Mouse (Mus musculus) stomach, postnatal 0 days (tissue): ENCODE measurements around the gene Sema7a. TPM values are rescaled to one million over a fixed set of nuclear protein-coding genes. Genes with fewer than 3 reads are reported as not detected.

ENCODE experiments used
- ATAC-seq: fragments of 200-750 bp; cut with Nextera tagmentation; 2 replicates; pipeline ENCODE4 v1.8.0; 2017; ENCODE audit not compliant: low FRiP score, low TSS enrichment
- DNase-seq: peaks from one replicate; pipeline ENCODE4 v3.0.0-alpha.2; 2016; ENCODE audit warnings: low spot score
- H3K27ac ChIP-seq: fragments of 300-500 bp; sonication (generic); replicated peaks from 2 replicates; pipeline ENCODE4 v1.5.1; 2014; ENCODE audit warnings: mild to moderate bottlenecking, control low read depth
- H3K27me3 ChIP-seq: fragments of 300-500 bp; sonication (generic); 2 replicates; pipeline ENCODE4 v1.6.1; 2014; ENCODE audit warnings: low read length; ENCODE audit not compliant: control insufficient read depth, insufficient read depth
- H3K36me3 ChIP-seq: fragments of 300-500 bp; sonication (generic); 2 replicates; pipeline ENCODE4 v1.6.1; 2014; ENCODE audit warnings: low read length, mixed read lengths; ENCODE audit not compliant: control insufficient read depth, insufficient read depth
- H3K4me1 ChIP-seq: fragments of 300-500 bp; sonication (generic); replicated peaks from 2 replicates; pipeline ENCODE4 v1.6.1; 2014; ENCODE audit warnings: antibody characterized with exemption; ENCODE audit not compliant: control insufficient read depth, insufficient read depth
- H3K4me2 ChIP-seq: fragments of 300-500 bp; sonication (generic); replicated peaks from 2 replicates; pipeline ENCODE4 v1.6.1; 2014; ENCODE audit warnings: low read depth, mild to moderate bottlenecking, control low read depth, moderate library complexity
- H3K4me3 ChIP-seq: fragments of 300-500 bp; sonication (generic); 2 replicates; pipeline ENCODE4 v1.5.1; 2014; ENCODE audit warnings: low read depth, low read length, control low read depth
- H3K9ac ChIP-seq: fragments of 300-500 bp; sonication (generic); 2 replicates; pipeline ENCODE4 v1.6.1; 2014; ENCODE audit warnings: mild to moderate bottlenecking, low read length, control low read depth, mixed read lengths
- H3K9me3 ChIP-seq: fragments of 300-500 bp; sonication (generic); 2 replicates; pipeline ENCODE4 v1.6.1; 2016; ENCODE audit warnings: low read length; ENCODE audit not compliant: control insufficient read depth
- CTCF ChIP-seq: IDR thresholded peaks from 2 replicates; pipeline ENCODE4 v1.5.1; 2016; ENCODE audit warnings: antibody characterized with exemption, low read depth, mild to moderate bottlenecking, moderate library complexity
- EP300 ChIP-seq: optimal IDR thresholded peaks from 2 replicates; pipeline ENCODE3; 2016; ENCODE audit warnings: antibody characterized with exemption
- WGBS: fragments of 180-500 bp; shearing (Covaris S2); extraction: QIAGEN DNeasy Blood & Tissue Kit; methylation state at CpG from one replicate; pipeline ENCODE4 v1.1.7; 2014; 5-methylcytosine and 5-hydroxymethylcytosine counted together
- polyA plus RNA-seq: library from polyadenylated mRNA; unstranded; fragments of >200 nt; fragmentation: Nextera tagmentation; extraction: Ambion mirVana; gene quantifications from 2 replicates; pipeline ENCODE4 v1.2.1, GENCODE M21; 2015

Gene Sema7a
- polyA plus RNA-seq, 1 experiment from 2014 or later: 1.0 TPM

- DNase-seq: no peak
- 45% methylated on average over 7 of the region's 7 CpGs for WGBS
Measured at GRCm38 (mm10) chr9:57947381-57948030, 7.6 kb downstream of the Sema7a start.

DNA sequence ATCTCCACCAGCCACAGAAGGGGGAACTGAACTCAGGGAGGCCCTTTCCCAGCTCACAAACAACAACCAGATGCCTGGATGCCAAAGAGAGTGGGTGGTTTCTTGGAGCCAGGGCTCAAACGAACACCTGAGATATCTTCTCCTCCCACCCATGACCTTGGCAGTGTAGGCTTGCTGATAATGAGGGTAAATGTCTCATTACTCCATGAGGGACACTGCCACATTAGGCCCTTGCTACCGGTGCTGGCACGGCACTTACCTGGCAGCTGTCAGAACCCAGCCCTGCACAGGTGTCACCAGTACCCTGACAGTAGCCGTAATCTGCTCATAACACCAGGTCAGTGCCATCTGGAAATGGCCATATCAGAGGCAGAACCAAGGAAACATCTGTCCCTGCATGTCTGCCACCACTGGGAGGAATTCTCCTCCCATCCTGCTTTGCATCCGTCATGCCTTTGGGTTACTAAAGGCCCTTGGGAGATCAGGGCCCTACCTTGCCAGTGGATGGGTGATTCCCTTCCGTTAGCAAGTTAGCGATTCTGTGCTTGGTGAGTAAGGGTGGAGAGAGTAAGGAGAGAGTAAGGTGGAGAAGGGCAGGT is 8.5 kb downstream of the Sema7a start:
- no peak overlapping the region for H3K27ac ChIP-seq
- H3K9me3 ChIP-seq: no peaks in the 10 kb centered on the region
- DNase-seq (no peak), ATAC-seq (no peak)
- TF ChIP-seq CTCF (no peak), EP300 (no peak)
- no peak overlapping the region for H3K9ac ChIP-seq
- H3K4me2 ChIP-seq: no peak overlapping the region
- no peaks in the 10 kb centered on the region for H3K4me1 ChIP-seq
- H3K27me3 ChIP-seq: no peaks in the 10 kb centered on the region
- H3K36me3 ChIP-seq: no peaks in the 10 kb centered on the region
- no peak overlapping the region for H3K4me3 ChIP-seq
- WGBS: 78% methylated on average over 7 of the region's 7 CpGs

More at GRCm38 (mm10) chr9:57947381-57948030, 7.6 kb downstream of the Sema7a start:
- Histone ChIP-seq H3K9ac (no peak overlapping the region), H3K27ac (no peak overlapping the region), H3K4me2 (no peak overlapping the region), H3K9me3 (no peaks in the 10 kb centered on the region), H3K36me3 (no peaks in the 10 kb centered on the region), H3K4me3 (no peak overlapping the region), H3K27me3 (peaks cover 3% of the 10 kb centered on the region; the same call in 1 of the 2 replicates), H3K4me1 (no peaks in the 10 kb centered on the region)
- ATAC-seq: no peak
- TF ChIP-seq CTCF (no peak), EP300 (no peak)

- H3K36me3 ChIP-seq: no peaks in the 10 kb centered on the region
- no peaks in the 10 kb centered on the region for H3K9me3 ChIP-seq
- DNase-seq (no peak), ATAC-seq (no peak)
- H3K4me3 ChIP-seq: no peak overlapping the region
- H3K4me1 ChIP-seq: no peaks in the 10 kb centered on the region
- no peak overlapping the region for H3K27ac ChIP-seq
- no peak overlapping the region for H3K4me2 ChIP-seq
- no peaks in the 10 kb centered on the region for H3K27me3 ChIP-seq
- WGBS: 84% methylated on average over 8 of the region's 8 CpGs
- TF ChIP-seq EP300: no peak
- TF ChIP-seq CTCF: no peak
- H3K9ac ChIP-seq: no peak overlapping the region
Measured at GRCm38 (mm10) chr9:57949102-57949704, 9.3 kb downstream of the Sema7a start.

GRCm38 (mm10) chr9:57949879-57950278 is 10.0 kb downstream of the Sema7a start:
- no peak for ATAC-seq

DNA sequence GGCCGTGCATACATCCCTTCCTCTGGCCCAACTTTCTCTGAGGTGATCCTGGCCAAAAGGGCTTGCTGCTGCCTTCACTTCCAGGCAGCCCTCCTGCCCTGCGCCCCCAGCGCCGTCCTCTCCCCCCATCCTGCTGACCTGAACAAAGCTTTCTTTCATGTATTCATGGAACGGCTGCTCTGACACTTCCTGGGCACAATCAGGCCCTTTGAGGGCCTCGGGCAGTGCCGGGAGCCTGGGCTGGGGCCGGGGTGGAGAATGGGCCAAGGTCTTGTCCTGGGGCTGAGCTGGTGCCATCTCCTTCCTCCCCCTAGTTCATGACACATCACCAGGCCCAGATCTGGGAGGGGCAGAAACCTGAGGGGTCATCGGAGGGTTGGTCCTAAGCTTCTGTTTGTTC is 10.6 kb downstream of the Sema7a start:
- no peak for DNase-seq
- H3K36me3 ChIP-seq: no peaks in the 10 kb centered on the region
- no peak overlapping the region for H3K4me3 ChIP-seq
- ATAC-seq: no peak
- WGBS: 54% methylated on average over 9 of the region's 9 CpGs
- TF ChIP-seq CTCF (no peak), EP300 (no peak)
- no peak overlapping the region for H3K27ac ChIP-seq
- no peaks in the 10 kb centered on the region for H3K4me1 ChIP-seq
- no peaks in the 10 kb centered on the region for H3K27me3 ChIP-seq
- no peaks in the 10 kb centered on the region for H3K9me3 ChIP-seq
- H3K9ac ChIP-seq: no peak overlapping the region
- no peak overlapping the region for H3K4me2 ChIP-seq

More at GRCm38 (mm10) chr9:57949879-57950278, 10.0 kb downstream of the Sema7a start:
- WGBS: 45% methylated on average over 8 of the region's 8 CpGs
- Histone ChIP-seq H3K36me3 (no peaks in the 10 kb centered on the region), H3K9me3 (no peaks in the 10 kb centered on the region), H3K9ac (no peak overlapping the region), H3K4me3 (no peak overlapping the region), H3K4me2 (no peak overlapping the region), H3K27ac (no peak overlapping the region), H3K4me1 (no peaks in the 10 kb centered on the region), H3K27me3 (no peaks in the 10 kb centered on the region)
- TF ChIP-seq CTCF (no peak), EP300 (no peak)
- DNase-seq: no peak

GRCm38 (mm10) chr9:57951993-57952392 is 12.1 kb downstream of the Sema7a start:
- no peaks in the 10 kb centered on the region for H3K27me3 ChIP-seq
- no peak overlapping the region for H3K27ac ChIP-seq
- 81% methylated on average over 6 of the region's 6 CpGs for WGBS
- no peak overlapping the region for H3K4me2 ChIP-seq
- DNase-seq (no peak), ATAC-seq (no peak)
- no peaks in the 10 kb centered on the region for H3K4me1 ChIP-seq
- no peak overlapping the region for H3K9ac ChIP-seq
- no peaks in the 10 kb centered on the region for H3K9me3 ChIP-seq
- TF ChIP-seq EP300 (no peak), CTCF (no peak)
- H3K4me3 ChIP-seq: no peak overlapping the region
- no peaks in the 10 kb centered on the region for H3K36me3 ChIP-seq
